Mouse (Mus musculus) adrenal gland, postnatal 10 days (tissue): Measurements from ENCODE around the gene Brms1. TPM values are rescaled to one million over a fixed set of nuclear protein-coding genes. Genes with fewer than 3 reads are reported as not detected.
A peak's percentile ranks its signal among the peaks of the same experiment; 100 is the strongest.
"Not testable (repeated sequence)": the region's sequence is repeated elsewhere in the genome, so short reads cannot be mapped to it uniquely, and the experiment has no call there.

ENCODE experiments used
- DNase-seq: peaks from one replicate; pipeline ENCODE4 v3.0.0; 2021; ENCODE audit warnings: mixed read lengths
- total RNA-seq, 2 experiments: library from RNA; stranded (reverse); gene quantifications; 2 replicates each; pipeline ENCODE4 v1.2.3; 2021

The Brms1 gene
- total RNA-seq, 2 experiments from 2014 or later: 22.1 to 25.4 TPM

GRCm38 (mm10) chr19:5065104-5065503 lies 23.9 kb downstream of the Brms1 start:
- no peak for DNase-seq

GRCm38 (mm10) chr19:5067040-5067799 lies 26.1 kb downstream of the Brms1 start:
- no peak for DNase-seq

GRCm38 (mm10) chr19:5067867-5068569 lies 26.9 kb downstream of the Brms1 start, which contains the start of gene Cd248:
TSS of gene Cd248 (plus strand) at chr19:5068078.
- DNase-seq: peak; percentile 79

GRCm38 (mm10) chr19:5068570-5069234 lies 27.5 kb downstream of the Brms1 start:
- DNase-seq: peak; percentile 48

- DNase-seq: no peak
Observed at GRCm38 (mm10) chr19:5069486-5069885, 28.3 kb downstream of the Brms1 start.

- no peak for DNase-seq
Observed at GRCm38 (mm10) chr19:5069978-5070377, 28.8 kb downstream of the Brms1 start.

GRCm38 (mm10) chr19:5071077-5071476 lies 29.9 kb downstream of the Brms1 start:
- no peak for DNase-seq

GRCm38 (mm10) chr19:5071545-5072369 lies 30.6 kb downstream of the Brms1 start:
- peak; percentile 82 for DNase-seq

- DNase-seq: no peak
Observed at GRCm38 (mm10) chr19:5072389-5073019, 31.4 kb downstream of the Brms1 start.

- peak; percentile 70 for DNase-seq
Observed at GRCm38 (mm10) chr19:5073028-5073427, 31.9 kb downstream of the Brms1 start.

GRCm38 (mm10) chr19:5073518-5073917 lies 32.4 kb downstream of the Brms1 start:
- no peak for DNase-seq

- DNase-seq: no peak
Observed at GRCm38 (mm10) chr19:5079279-5079678, 38.1 kb downstream of the Brms1 start.

- no peak for DNase-seq
Observed at GRCm38 (mm10) chr19:5082005-5082404, 40.9 kb downstream of the Brms1 start.

- no peak for DNase-seq
Observed at GRCm38 (mm10) chr19:5082596-5082995, 41.4 kb downstream of the Brms1 start.

GRCm38 (mm10) chr19:5083961-5084833 lies 43.0 kb downstream of the Brms1 start:
- no peak for DNase-seq

GRCm38 (mm10) chr19:5084834-5085144 lies 43.6 kb downstream of the Brms1 start:
- no peak for DNase-seq

- DNase-seq: peak; percentile 75
Observed at GRCm38 (mm10) chr19:5085145-5085863, 44.1 kb downstream of the Brms1 start, which contains the start of gene Tmem151a. TSS of gene Tmem151a (minus strand) at chr19:5085531.

GRCm38 (mm10) chr19:5086533-5086932 lies 45.4 kb downstream of the Brms1 start:
- DNase-seq: not testable (repeated sequence)

- peak; percentile 95 for DNase-seq
Observed at GRCm38 (mm10) chr19:5087884-5088728, 47.0 kb downstream of the Brms1 start, which contains the start of gene Yif1a. TSS of gene Yif1a (plus strand) at chr19:5088538.
